Mouse (Mus musculus) forebrain, embryonic 10.5 days (tissue): ENCODE measurements at regions not wholly inside any gene's neighbourhood (a gene's known extent, or its start where the extent isn't known, plus 50 kb on each side); places are given as distances from the start of the nearest gene placed in this dataset.

ENCODE experiments used
- DNase-seq: peaks from one replicate; pipeline ENCODE4 v3.0.0-alpha.2; 2017; ENCODE audit warnings: low spot score; ENCODE audit errors: extremely low spot score
- H3K27ac ChIP-seq: fragments of 300-500 bp; sonication (generic); 2 replicates; pipeline ENCODE4 v1.5.1; 2016; ENCODE audit warnings: mild to moderate bottlenecking
- H3K27me3 ChIP-seq: fragments of 300-500 bp; sonication (generic); 2 replicates; pipeline ENCODE4 v1.6.1; 2016; ENCODE audit warnings: mild to moderate bottlenecking; ENCODE audit not compliant: poor library complexity, severe bottlenecking
- H3K36me3 ChIP-seq: fragments of 300-500 bp; sonication (generic); replicated peaks from 2 replicates; pipeline ENCODE4 v1.6.1; 2016; ENCODE audit warnings: mild to moderate bottlenecking, moderate library complexity
- H3K4me1 ChIP-seq: fragments of 300-500 bp; sonication (generic); 2 replicates; pipeline ENCODE4 v1.6.1; 2016
- H3K4me3 ChIP-seq: fragments of 300-500 bp; sonication (generic); 2 replicates; pipeline ENCODE4 v1.5.1; 2016; ENCODE audit warnings: mild to moderate bottlenecking, moderate library complexity
- H3K9me3 ChIP-seq: fragments of 300-500 bp; sonication (generic); 2 replicates; pipeline ENCODE4 v1.6.1; 2016; ENCODE audit warnings: mild to moderate bottlenecking, moderate library complexity
- WGBS: fragments of 180-500 bp; shearing (Covaris S2); methylation state at CpG from one replicate; pipeline ENCODE4 v1.1.7; 2016; 5-methylcytosine and 5-hydroxymethylcytosine counted together

- WGBS = 88% methylated on average over 1 of the region's 1 CpGs
- H3K4me3 ChIP-seq = no peak overlapping the region
Observed at GRCm38 (mm10) chr3:70145728-70146127, 138.3 kb downstream of the Otol1 start.

GRCm38 (mm10) chr3:70151156-70151555, 143.7 kb downstream of the Otol1 start:
- DNase-seq = no peak
- Histone ChIP-seq H3K27me3 (no peaks in the 10 kb centered on the region), H3K4me1 (no peaks in the 10 kb centered on the region), H3K36me3 (no peaks in the 10 kb centered on the region), H3K27ac (no peak overlapping the region), H3K4me3 (no peak overlapping the region), H3K9me3 (no peaks in the 10 kb centered on the region)
- WGBS = 73% methylated on average over 5 of the region's 5 CpGs

More at GRCm38 (mm10) chr3:70145728-70146127, 138.3 kb downstream of the Otol1 start:
- Histone ChIP-seq H3K27ac (no peak overlapping the region), H3K9me3 (no peaks in the 10 kb centered on the region), H3K36me3 (no peaks in the 10 kb centered on the region), H3K27me3 (no peaks in the 10 kb centered on the region), H3K4me1 (no peaks in the 10 kb centered on the region)
- no peak for DNase-seq

DNA sequence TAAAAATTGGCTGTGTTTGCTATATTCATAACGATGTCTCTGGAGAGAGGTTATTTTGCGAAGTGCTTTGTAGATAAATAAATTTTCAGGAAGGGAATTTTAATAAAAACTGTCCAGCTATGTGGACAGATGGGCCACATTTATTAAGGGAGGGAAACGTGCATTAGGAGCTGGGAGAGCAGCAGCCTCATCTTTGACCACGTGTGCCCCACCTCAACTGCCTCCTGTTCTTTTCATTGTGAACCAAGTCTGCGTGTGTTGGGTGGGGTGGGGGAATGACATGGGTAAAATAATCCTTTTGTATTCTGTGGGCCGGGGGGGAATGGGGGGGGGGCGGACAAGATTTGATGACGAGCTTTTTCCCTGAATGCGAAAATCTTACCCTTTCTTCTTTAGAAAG, 152.6 kb downstream of the Otol1 start:
- Histone ChIP-seq H3K9me3 (no peaks in the 10 kb centered on the region), H3K27me3 (no peaks in the 10 kb centered on the region), H3K36me3 (no peaks in the 10 kb centered on the region), H3K4me3 (no peak overlapping the region), H3K27ac (no peak overlapping the region), H3K4me1 (peaks cover 8% of the 10 kb centered on the region)
- WGBS = 67% methylated on average over 9 of the region's 9 CpGs
- DNase-seq = no peak

- no peaks in the 10 kb centered on the region for H3K27me3 ChIP-seq
- WGBS = 56% methylated on average over 4 of the region's 4 CpGs
- no peaks in the 10 kb centered on the region for H3K4me1 ChIP-seq
- H3K27ac ChIP-seq = no peak overlapping the region
- H3K9me3 ChIP-seq = no peaks in the 10 kb centered on the region
- DNase-seq = no peak
- H3K36me3 ChIP-seq = no peaks in the 10 kb centered on the region
- no peak overlapping the region for H3K4me3 ChIP-seq
Observed at GRCm38 (mm10) chr3:70171667-70172066, 164.3 kb downstream of the Otol1 start.

GRCm38 (mm10) chr3:70176391-70176790, 169.0 kb downstream of the Otol1 start:
- DNase-seq = no peak
- Histone ChIP-seq H3K27me3 (no peaks in the 10 kb centered on the region), H3K4me1 (no peaks in the 10 kb centered on the region), H3K4me3 (no peak overlapping the region), H3K9me3 (no peaks in the 10 kb centered on the region), H3K27ac (no peak overlapping the region), H3K36me3 (no peaks in the 10 kb centered on the region)
- WGBS = 79% methylated on average over 1 of the region's 1 CpGs

DNA sequence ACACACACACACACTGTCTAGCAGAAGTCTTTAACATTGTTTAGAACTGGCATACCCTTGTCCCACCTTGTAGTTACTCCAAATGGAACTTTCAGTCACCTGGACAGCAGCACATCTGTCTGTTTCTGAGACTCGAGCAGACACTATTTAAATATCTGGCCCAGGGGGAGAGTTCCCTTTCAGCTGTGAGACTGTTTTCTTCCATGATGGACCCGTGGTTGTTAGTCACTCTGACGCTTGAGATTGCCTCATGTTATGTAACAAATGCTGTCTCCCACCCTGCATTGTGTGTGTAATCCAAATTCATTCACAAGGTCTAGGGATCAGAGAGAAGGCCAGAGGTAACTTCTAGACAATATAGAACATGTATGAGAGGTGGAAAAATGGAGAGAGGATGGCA, 174.2 kb downstream of the Otol1 start:
- 83% methylated on average over 3 of the region's 3 CpGs for WGBS

DNA sequence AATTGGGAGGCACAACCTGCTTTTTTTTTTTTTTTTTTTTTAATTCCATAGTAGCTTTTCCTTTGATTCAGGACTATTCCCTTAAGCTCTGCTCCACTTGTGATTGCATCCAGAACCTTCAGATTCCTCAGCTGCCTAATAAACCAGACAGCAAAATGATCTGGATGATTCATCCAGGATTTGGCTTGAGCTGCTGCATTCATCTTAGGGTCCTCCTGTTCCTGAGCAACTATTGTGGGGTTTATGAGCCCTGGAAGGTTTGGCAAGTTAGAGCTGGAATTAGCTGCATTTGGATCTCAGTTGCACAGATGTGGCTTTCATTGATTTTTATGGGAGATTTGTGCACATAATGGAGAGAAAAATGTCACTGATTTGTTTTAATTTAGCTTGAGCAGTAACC, 183.3 kb downstream of the Otol1 start:
- Histone ChIP-seq H3K27ac (no peak overlapping the region), H3K4me3 (no peak overlapping the region), H3K9me3 (no peaks in the 10 kb centered on the region), H3K27me3 (no peaks in the 10 kb centered on the region), H3K4me1 (no peaks in the 10 kb centered on the region), H3K36me3 (no peaks in the 10 kb centered on the region)
- DNase-seq = no peak

More for the DNA sequence above, 174.2 kb downstream of the Otol1 start:
- no peak for DNase-seq
- no peak overlapping the region for H3K4me3 ChIP-seq
- no peaks in the 10 kb centered on the region for H3K9me3 ChIP-seq
- no peaks in the 10 kb centered on the region for H3K36me3 ChIP-seq
- no peak overlapping the region for H3K27ac ChIP-seq
- H3K27me3 ChIP-seq = no peaks in the 10 kb centered on the region
- H3K4me1 ChIP-seq = no peaks in the 10 kb centered on the region

GRCm38 (mm10) chr3:70196671-70197070, 189.3 kb downstream of the Otol1 start:
- WGBS = 90% methylated on average over 3 of the region's 3 CpGs
- no peaks in the 10 kb centered on the region for H3K36me3 ChIP-seq
- no peak overlapping the region for H3K4me3 ChIP-seq
- DNase-seq = no peak
- H3K9me3 ChIP-seq = no peaks in the 10 kb centered on the region
- H3K27me3 ChIP-seq = no peaks in the 10 kb centered on the region
- H3K27ac ChIP-seq = no peak overlapping the region
- peaks cover 5% of the 10 kb centered on the region; the same call in 1 of the 2 replicates for H3K4me1 ChIP-seq

GRCm38 (mm10) chr3:70198890-70199289, 191.5 kb downstream of the Otol1 start:
- no peaks in the 10 kb centered on the region for H3K36me3 ChIP-seq
- peaks cover 5% of the 10 kb centered on the region; the same call in 1 of the 2 replicates for H3K4me1 ChIP-seq
- no peaks in the 10 kb centered on the region for H3K9me3 ChIP-seq
- WGBS = 63% methylated on average over 3 of the region's 3 CpGs
- DNase-seq = no peak
- no peak overlapping the region for H3K4me3 ChIP-seq
- H3K27ac ChIP-seq = no peak overlapping the region
- H3K27me3 ChIP-seq = no peaks in the 10 kb centered on the region

GRCm38 (mm10) chr3:70201334-70201943, 194.0 kb downstream of the Otol1 start:
- 83% methylated on average over 3 of the region's 3 CpGs for WGBS
- Histone ChIP-seq H3K27me3 (no peaks in the 10 kb centered on the region), H3K4me3 (no peak overlapping the region), H3K4me1 (peaks cover 5% of the 10 kb centered on the region; the same call in 1 of the 2 replicates), H3K9me3 (no peaks in the 10 kb centered on the region), H3K36me3 (no peaks in the 10 kb centered on the region), H3K27ac (no peak overlapping the region)
- DNase-seq = no peak

DNA sequence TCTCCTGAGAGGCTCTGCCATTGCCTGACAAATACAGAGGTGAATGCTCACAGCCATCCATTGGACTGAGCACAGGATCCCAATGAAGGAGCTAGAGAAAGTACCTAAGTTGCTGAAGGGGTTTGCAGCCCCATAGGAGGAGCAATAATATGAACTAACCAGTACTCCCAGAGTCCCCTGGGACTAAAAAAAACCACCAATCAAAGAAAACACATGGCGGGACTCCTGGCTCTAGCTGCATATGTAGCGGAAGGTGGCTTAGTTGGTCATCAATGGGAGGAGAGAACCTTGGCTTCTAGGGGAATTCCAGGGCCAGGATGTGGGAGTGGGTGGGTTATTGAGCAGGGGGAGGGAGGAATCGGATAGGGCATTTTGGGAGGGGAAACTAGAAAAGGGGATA, 207.8 kb downstream of the Otol1 start:
- Histone ChIP-seq H3K9me3 (no peaks in the 10 kb centered on the region), H3K4me1 (no peaks in the 10 kb centered on the region; the same call in 1 of the 2 replicates), H3K4me3 (no peak overlapping the region), H3K27ac (no peak overlapping the region), H3K36me3 (no peaks in the 10 kb centered on the region), H3K27me3 (no peaks in the 10 kb centered on the region)
- no peak for DNase-seq
- WGBS = 93% methylated on average over 3 of the region's 3 CpGs

DNA sequence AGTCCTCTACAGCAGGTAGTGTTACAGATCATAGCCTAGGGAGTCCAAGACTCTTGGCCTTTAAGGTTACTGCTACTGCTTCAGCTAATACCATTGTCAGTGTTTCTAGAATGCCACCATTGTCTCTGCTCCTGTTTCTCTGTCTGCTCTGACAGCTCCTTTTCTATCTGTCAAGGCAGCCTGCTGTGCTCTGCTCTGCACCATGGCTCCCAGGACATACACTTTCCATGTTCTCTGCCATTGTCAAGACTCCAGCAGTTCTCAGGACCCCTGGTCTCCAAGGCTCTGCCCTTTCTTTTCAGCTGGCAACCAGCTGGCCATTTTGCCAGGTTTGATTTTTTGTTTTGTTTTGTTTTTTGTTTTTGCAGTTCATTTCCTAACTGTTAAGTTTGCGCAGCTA, 208.7 kb downstream of the Otol1 start:
- Histone ChIP-seq H3K4me3 (no peak overlapping the region), H3K9me3 (no peaks in the 10 kb centered on the region), H3K4me1 (no peaks in the 10 kb centered on the region; the same call in 1 of the 2 replicates), H3K27me3 (no peaks in the 10 kb centered on the region), H3K36me3 (no peaks in the 10 kb centered on the region), H3K27ac (no peak overlapping the region)
- 86% methylated on average over 1 of the region's 1 CpGs for WGBS
- no peak for DNase-seq

DNA sequence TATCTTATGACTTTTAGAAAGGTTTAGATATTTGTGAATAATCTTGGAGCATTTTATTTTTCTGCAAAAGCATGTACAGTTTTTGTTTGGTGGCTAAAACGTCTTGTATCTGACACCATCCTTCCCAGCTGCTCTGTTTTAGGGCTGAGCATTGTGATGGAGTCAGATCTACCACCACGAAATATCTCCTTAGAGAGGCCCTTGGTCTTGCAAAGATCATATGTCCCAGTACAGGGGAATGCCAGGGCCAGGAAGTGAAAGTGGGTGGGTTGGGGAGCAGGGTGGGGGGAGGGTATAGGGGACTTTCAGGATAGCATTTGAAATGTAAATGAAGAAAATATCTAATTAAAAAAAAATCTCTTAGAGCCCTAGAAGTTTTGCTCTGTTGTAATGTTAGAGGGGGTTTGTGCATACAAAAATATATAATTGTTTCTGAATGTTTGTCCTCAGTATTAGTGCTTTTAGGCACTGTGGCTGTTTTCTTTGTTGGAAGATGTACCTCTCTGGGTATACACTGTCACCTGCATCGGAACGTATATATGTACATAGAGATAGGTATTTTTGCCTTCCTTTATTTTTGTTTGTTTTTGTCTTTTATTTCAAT, 211.4 kb downstream of the Otol1 start:
- Histone ChIP-seq H3K9me3 (no peaks in the 10 kb centered on the region), H3K36me3 (no peaks in the 10 kb centered on the region), H3K4me3 (no peak overlapping the region), H3K27ac (no peak overlapping the region), H3K27me3 (no peaks in the 10 kb centered on the region), H3K4me1 (no peaks in the 10 kb centered on the region; the same call in 1 of the 2 replicates)
- no peak for DNase-seq
- 84% methylated on average over 4 of the region's 4 CpGs for WGBS
